Mouse (Mus musculus) activated CD4-positive, CD25-positive, alpha-beta regulatory T cell, adult 4 months (primary cell): Measurements from ENCODE around the gene Ktn1. TPM values are rescaled to one million over a fixed set of nuclear protein-coding genes. Genes with fewer than 3 reads are reported as not detected.

ENCODE experiments used
- ATAC-seq: one replicate; pipeline ENCODE4 v1.8.0; 2017
- polyA plus RNA-seq, 2 experiments: library from polyadenylated mRNA; unstranded; fragments of 100-300 nt; shearing (Covaris generic); gene quantifications; one replicate each; pipeline ENCODE4 v1.2.1; 2017

Gene Ktn1
- polyA plus RNA-seq, result 10 to 100 TPM; 51.3 to 63.1 TPM

GRCm38 (mm10) chr14:47648218-47648617 lies at the start of gene Ktn1:
TSS of gene Ktn1 (plus strand) at chr14:47648448.
- ATAC-seq, result no peak

- no peak for ATAC-seq
Measured at GRCm38 (mm10) chr14:47613254-47613653, 35.0 kb upstream of the Ktn1 start.

- ATAC-seq, result no peak
Measured at GRCm38 (mm10) chr14:47618891-47619290, 29.4 kb upstream of the Ktn1 start.

- no peak for ATAC-seq
Measured at GRCm38 (mm10) chr14:47621901-47622300, 26.3 kb upstream of the Ktn1 start.

GRCm38 (mm10) chr14:47624837-47625236 lies 23.4 kb upstream of the Ktn1 start:
- ATAC-seq, result no peak

- ATAC-seq, result no peak
Measured at GRCm38 (mm10) chr14:47626143-47626542, 22.1 kb upstream of the Ktn1 start.

GRCm38 (mm10) chr14:47626812-47627211 lies 21.4 kb upstream of the Ktn1 start:
- no peak for ATAC-seq

GRCm38 (mm10) chr14:47627360-47627759 lies 20.9 kb upstream of the Ktn1 start:
- ATAC-seq, result no peak

GRCm38 (mm10) chr14:47632419-47632818 lies 15.8 kb upstream of the Ktn1 start:
- ATAC-seq, result no peak

GRCm38 (mm10) chr14:47634410-47634809 lies 13.8 kb upstream of the Ktn1 start:
- no peak for ATAC-seq

GRCm38 (mm10) chr14:47634846-47635245 lies 13.4 kb upstream of the Ktn1 start:
- ATAC-seq, result no peak

GRCm38 (mm10) chr14:47638316-47638895 lies 9.8 kb upstream of the Ktn1 start:
- ATAC-seq, result no peak

- no peak for ATAC-seq
Measured at GRCm38 (mm10) chr14:47645620-47646019, 2.6 kb upstream of the Ktn1 start.

- ATAC-seq, result no peak
Measured at GRCm38 (mm10) chr14:47646246-47646645, 2.0 kb upstream of the Ktn1 start.

GRCm38 (mm10) chr14:47646696-47647516 lies 1.3 kb upstream of the Ktn1 start:
- no peak for ATAC-seq

- peak; percentile 64 for ATAC-seq
Measured at GRCm38 (mm10) chr14:47648706-47649630, 720 bp downstream of the Ktn1 start.

- ATAC-seq, result peak; percentile 27
Measured at GRCm38 (mm10) chr14:47649631-47650337, 1.5 kb downstream of the Ktn1 start.

GRCm38 (mm10) chr14:47650338-47650720 lies 2.1 kb downstream of the Ktn1 start:
- ATAC-seq, result no peak

GRCm38 (mm10) chr14:47651272-47651671 lies 3.0 kb downstream of the Ktn1 start:
- no peak for ATAC-seq

- ATAC-seq, result no peak
Measured at GRCm38 (mm10) chr14:47655444-47655843, 7.2 kb downstream of the Ktn1 start.

GRCm38 (mm10) chr14:47663844-47664469 lies 15.7 kb downstream of the Ktn1 start:
- ATAC-seq, result no peak

GRCm38 (mm10) chr14:47664470-47664864 lies 16.2 kb downstream of the Ktn1 start:
- peak; percentile 46 for ATAC-seq
